Mouse (Mus musculus) heart, embryonic 15.5 days (tissue): ENCODE measurements around the gene Lrrn2. TPM values are rescaled to one million over a fixed set of nuclear protein-coding genes. Genes with fewer than 3 reads are reported as not detected.

Source experiments
- ATAC-seq: fragments of 200-750 bp; cut with Nextera tagmentation; replicated peaks from 2 replicates; pipeline ENCODE4 v1.8.0; 2017; ENCODE audit warnings: low read depth, moderate TSS enrichment; ENCODE audit not compliant: insufficient number of reproducible peaks, insufficient read depth, low FRiP score
- H3K27ac ChIP-seq: fragments of 300-500 bp; sonication (generic); 2 replicates; pipeline ENCODE4 v1.5.1; 2015; ENCODE audit warnings: mild to moderate bottlenecking, inconsistent platforms
- H3K27me3 ChIP-seq: fragments of 300-500 bp; sonication (generic); 2 replicates; pipeline ENCODE4 v1.6.1; 2015; ENCODE audit warnings: inconsistent platforms
- H3K36me3 ChIP-seq: fragments of 300-500 bp; sonication (generic); 2 replicates; pipeline ENCODE4 v1.6.1; 2015; ENCODE audit warnings: mild to moderate bottlenecking, inconsistent platforms
- H3K4me1 ChIP-seq: fragments of 300-500 bp; sonication (generic); replicated peaks from 2 replicates; pipeline ENCODE4 v1.6.1; 2015; ENCODE audit warnings: inconsistent platforms
- H3K4me2 ChIP-seq: fragments of 300-500 bp; sonication (generic); 2 replicates; pipeline ENCODE4 v1.6.1; 2015; ENCODE audit warnings: inconsistent platforms, mild to moderate bottlenecking, moderate library complexity
- H3K4me3 ChIP-seq: fragments of 300-500 bp; sonication (generic); 2 replicates; pipeline ENCODE4 v1.5.1; 2015; ENCODE audit warnings: mild to moderate bottlenecking, inconsistent platforms
- H3K9ac ChIP-seq: fragments of 300-500 bp; sonication (generic); 2 replicates; pipeline ENCODE4 v1.6.1; 2015; ENCODE audit warnings: mild to moderate bottlenecking, inconsistent platforms
- H3K9me3 ChIP-seq: fragments of 300-500 bp; sonication (generic); replicated peaks from 2 replicates; pipeline ENCODE4 v1.6.1; 2016; ENCODE audit warnings: inconsistent platforms
- WGBS: fragments of 180-500 bp; shearing (Covaris S2); methylation state at CpG from one replicate; pipeline ENCODE4 v1.1.7; 2015; ENCODE audit warnings: mixed read lengths; 5-methylcytosine and 5-hydroxymethylcytosine counted together
- polyA plus RNA-seq: library from polyadenylated mRNA; unstranded; fragments of >200 nt; fragmentation: Nextera tagmentation; extraction: Ambion mirVana; gene quantifications from 2 replicates; pipeline ENCODE4 v1.2.1, GENCODE M21; 2015

The Lrrn2 gene
- polyA plus RNA-seq, 1 experiment from 2014 or later, result 9.6 TPM

DNA sequence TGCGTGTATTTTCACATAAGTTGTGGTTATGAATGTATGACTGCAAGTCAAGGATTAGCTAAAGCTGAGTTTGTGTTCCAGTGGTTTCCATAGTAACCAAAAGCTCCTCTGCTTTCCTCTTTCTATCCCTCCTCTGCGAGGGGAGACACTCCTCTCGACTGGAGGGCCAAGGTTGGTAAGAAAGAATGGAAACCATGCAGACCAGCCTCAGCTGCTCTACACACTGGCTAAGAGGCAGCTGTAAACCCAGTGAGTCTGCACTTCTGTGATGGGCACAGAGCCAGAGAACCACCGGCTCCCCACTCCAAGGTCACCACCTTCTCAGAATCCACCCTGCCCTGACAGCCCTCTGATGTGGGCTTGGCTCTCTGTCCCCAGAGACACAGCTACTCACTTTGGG, 28.3 kb upstream of the Lrrn2 start:
- peak; percentile 78 for ATAC-seq
- no peak overlapping the region for H3K9ac ChIP-seq

DNA sequence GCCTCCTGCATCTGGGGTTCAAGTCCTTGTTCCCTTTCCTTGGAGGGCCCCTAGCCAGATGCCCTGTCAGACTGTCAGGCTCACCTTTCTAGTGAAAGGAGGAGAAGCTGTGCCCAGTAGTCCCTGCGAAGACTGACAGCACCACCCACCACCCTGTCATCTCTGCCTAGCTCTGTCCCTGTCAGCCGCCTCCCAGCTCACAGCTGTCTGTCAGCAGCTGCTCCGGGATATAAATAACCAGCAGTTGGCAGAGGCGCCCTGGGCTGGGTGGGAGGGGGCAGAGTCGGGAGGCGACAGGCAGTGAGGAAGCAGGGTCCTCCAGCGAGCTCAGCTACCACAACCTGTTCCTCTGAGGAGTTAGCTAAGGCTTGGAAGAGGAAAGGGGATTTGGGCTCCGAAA, 26.8 kb upstream of the Lrrn2 start:
- no peak overlapping the region; the same call in 1 of the 2 replicates for H3K4me3 ChIP-seq
- peaks cover 41% of the 10 kb centered on the region for H3K4me1 ChIP-seq
- 8% methylated on average over 8 of the region's 8 CpGs for WGBS
- H3K36me3 ChIP-seq, result no peaks in the 10 kb centered on the region
- no peaks in the 10 kb centered on the region for H3K9me3 ChIP-seq
- H3K9ac ChIP-seq, result no peak overlapping the region
- peak overlapping the region; percentile 89 for H3K27ac ChIP-seq
- ATAC-seq, result peak; percentile 88
- H3K27me3 ChIP-seq, result no peaks in the 10 kb centered on the region
- H3K4me2 ChIP-seq, result peak overlapping the region; percentile 37

More for the DNA sequence above, 28.3 kb upstream of the Lrrn2 start:
- H3K36me3 ChIP-seq, result no peaks in the 10 kb centered on the region
- peak overlapping the region; percentile 89 for H3K27ac ChIP-seq
- no peaks in the 10 kb centered on the region; the same call in 1 of the 2 replicates for H3K9me3 ChIP-seq
- H3K4me3 ChIP-seq, result no peak overlapping the region
- no peaks in the 10 kb centered on the region for H3K27me3 ChIP-seq
- WGBS, result 29% methylated on average over 4 of the region's 4 CpGs
- peaks cover 41% of the 10 kb centered on the region for H3K4me1 ChIP-seq
- no peak overlapping the region for H3K4me2 ChIP-seq

DNA sequence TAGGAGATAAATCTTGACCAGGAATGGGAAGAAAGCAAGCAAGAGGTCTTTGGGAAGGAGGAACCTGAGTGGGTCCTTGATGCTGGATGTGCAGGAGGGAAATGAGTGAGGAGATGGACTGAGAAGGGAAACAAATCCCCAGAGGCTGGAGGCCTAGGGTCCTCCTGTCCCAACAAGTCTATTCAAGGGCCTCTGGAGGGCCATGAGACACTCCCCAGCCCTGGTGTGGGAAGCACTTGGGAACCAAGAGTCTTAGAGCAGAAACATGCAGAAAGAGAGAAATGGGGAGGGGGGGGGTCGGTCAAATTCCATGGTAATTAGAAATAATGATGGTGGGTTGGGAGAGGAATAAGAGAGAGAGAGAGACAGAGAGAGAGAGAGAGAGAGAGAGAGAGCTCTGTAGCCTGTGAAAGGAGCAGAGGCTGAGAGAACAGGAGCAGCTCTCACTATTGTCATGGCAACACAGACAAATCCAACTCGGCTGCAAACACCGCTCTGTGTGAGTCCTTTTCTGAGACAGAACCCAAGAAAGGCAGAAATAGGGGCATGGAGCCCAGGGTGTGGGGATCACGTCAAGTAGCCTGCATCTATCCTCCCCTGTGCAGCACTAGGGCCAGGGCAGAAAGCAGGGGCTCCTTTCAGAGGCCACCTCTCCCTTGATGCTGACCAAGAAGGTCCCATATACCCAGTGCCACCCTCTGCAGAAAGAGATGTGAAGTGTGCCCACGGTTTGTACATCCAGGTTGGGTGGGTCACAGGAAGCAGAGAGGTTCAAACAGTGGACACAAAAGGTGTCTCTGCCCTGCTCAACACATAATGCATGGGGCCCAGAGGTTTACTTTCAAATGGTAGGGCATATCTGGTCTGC, 21.3 kb upstream of the Lrrn2 start:
- ATAC-seq, result no peak
- Histone ChIP-seq H3K9me3 (no peaks in the 10 kb centered on the region), H3K36me3 (no peaks in the 10 kb centered on the region), H3K4me2 (no peak overlapping the region), H3K9ac (no peak overlapping the region), H3K4me1 (peaks cover 17% of the 10 kb centered on the region), H3K27ac (no peak overlapping the region), H3K27me3 (peaks cover 2% of the 10 kb centered on the region; the same call in 1 of the 2 replicates), H3K4me3 (no peak overlapping the region)
- 71% methylated on average over 5 of the region's 5 CpGs for WGBS

DNA sequence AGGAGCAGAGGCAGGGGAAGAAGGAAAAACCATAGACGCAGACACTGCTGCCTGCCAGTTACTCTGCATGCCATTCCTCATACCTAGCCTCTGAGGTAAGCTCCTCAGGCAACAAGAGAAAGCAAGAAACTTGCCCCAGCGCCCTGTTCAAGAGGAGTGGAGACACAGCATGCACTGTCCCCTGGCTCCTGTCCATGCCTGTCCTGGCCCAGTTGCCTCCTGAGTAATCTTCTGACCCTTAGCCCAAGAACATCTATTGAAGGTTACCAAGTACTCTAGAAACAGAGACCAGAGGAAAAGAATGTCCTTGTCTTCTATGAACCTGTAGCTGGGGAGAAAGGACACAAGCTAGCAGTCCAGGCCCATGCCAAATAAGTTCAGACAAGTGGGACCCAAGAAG, 15.9 kb upstream of the Lrrn2 start:
- Histone ChIP-seq H3K36me3 (no peaks in the 10 kb centered on the region), H3K4me3 (no peak overlapping the region), H3K27ac (no peak overlapping the region), H3K9me3 (no peaks in the 10 kb centered on the region), H3K9ac (no peak overlapping the region), H3K27me3 (peaks cover 2% of the 10 kb centered on the region; the same call in 1 of the 2 replicates), H3K4me2 (no peak overlapping the region), H3K4me1 (no peaks in the 10 kb centered on the region)
- no peak for ATAC-seq
- WGBS, result 35% methylated on average over 2 of the region's 2 CpGs

GRCm38 (mm10) chr1:132865585-132865984, 14.5 kb upstream of the Lrrn2 start:
- no peaks in the 10 kb centered on the region for H3K4me1 ChIP-seq
- H3K4me3 ChIP-seq, result no peak overlapping the region
- WGBS, result 64% methylated on average over 4 of the region's 4 CpGs
- H3K4me2 ChIP-seq, result no peak overlapping the region
- no peak overlapping the region for H3K27ac ChIP-seq
- no peak overlapping the region for H3K9ac ChIP-seq
- peaks cover 2% of the 10 kb centered on the region; the same call in 1 of the 2 replicates for H3K27me3 ChIP-seq
- no peak for ATAC-seq
- no peaks in the 10 kb centered on the region for H3K9me3 ChIP-seq
- H3K36me3 ChIP-seq, result no peaks in the 10 kb centered on the region

DNA sequence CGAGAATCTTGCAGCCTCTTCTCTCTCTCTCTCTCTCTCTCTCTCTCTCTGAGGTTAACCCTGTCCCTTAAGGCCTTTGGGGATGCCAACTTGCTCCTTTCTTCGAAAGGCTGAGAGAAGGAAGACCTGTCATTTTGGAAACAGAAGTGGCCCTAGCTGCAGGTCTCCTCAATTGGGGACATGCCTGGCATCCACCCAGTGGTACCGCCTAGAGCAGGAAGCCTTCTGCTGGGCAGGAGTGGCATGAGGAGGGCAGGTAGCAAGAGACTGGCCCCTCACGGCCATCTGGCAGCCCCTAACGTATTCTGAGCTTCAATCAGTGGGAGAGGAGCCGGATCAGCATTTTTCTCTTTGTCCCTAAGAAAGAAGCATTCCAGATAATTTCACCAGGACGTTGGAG, 9.7 kb upstream of the Lrrn2 start:
- Histone ChIP-seq H3K27me3 (no peaks in the 10 kb centered on the region), H3K9me3 (no peaks in the 10 kb centered on the region), H3K4me3 (no peak overlapping the region), H3K4me2 (no peak overlapping the region), H3K4me1 (0 out of 2 replicates have a peak, but pooled peaks cover 2% of the 10 kb centered on the region), H3K27ac (no peak overlapping the region), H3K9ac (no peak overlapping the region), H3K36me3 (no peaks in the 10 kb centered on the region)
- WGBS, result 67% methylated on average over 7 of the region's 7 CpGs
- ATAC-seq, result no peak

GRCm38 (mm10) chr1:132878951-132879610, 992 bp upstream of the Lrrn2 start:
- Histone ChIP-seq H3K4me2 (peak overlapping the region; percentile 94; the same call in 1 of the 2 replicates), H3K9ac (no peak overlapping the region), H3K9me3 (no peaks in the 10 kb centered on the region), H3K4me1 (peaks cover 29% of the 10 kb centered on the region), H3K27ac (no peak overlapping the region), H3K36me3 (no peaks in the 10 kb centered on the region), H3K27me3 (peaks cover 48% of the 10 kb centered on the region), H3K4me3 (no peak overlapping the region)
- WGBS, result 44% methylated on average over 11 of the region's 11 CpGs
- ATAC-seq, result no peak

DNA sequence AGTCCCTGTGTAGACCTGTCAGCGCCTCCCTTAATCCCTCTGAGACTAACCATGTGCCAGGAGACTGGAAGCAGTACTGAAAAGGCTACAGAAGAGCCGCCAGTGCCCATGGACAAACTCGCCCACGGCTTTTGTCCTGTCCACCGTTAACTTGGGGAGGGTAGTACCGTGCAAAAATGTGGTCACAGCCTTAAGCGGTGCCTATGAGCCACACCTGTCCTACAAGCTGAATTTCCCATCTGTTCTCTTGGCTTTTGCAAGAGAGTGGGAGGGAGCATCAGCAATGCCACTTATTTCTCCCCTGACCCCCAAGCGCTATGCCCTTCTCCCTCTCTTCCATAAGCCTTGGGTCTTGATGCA, 292 bp upstream of the Lrrn2 start:
- Histone ChIP-seq H3K9me3 (no peaks in the 10 kb centered on the region), H3K4me3 (peak overlapping the region; percentile 68), H3K36me3 (no peaks in the 10 kb centered on the region), H3K27ac (peak overlapping the region; percentile 61), H3K4me2 (peak overlapping the region; percentile 94), H3K4me1 (peaks cover 36% of the 10 kb centered on the region), H3K27me3 (peaks cover 48% of the 10 kb centered on the region), H3K9ac (peak overlapping the region; percentile 72)
- 14% methylated on average over 8 of the region's 8 CpGs for WGBS
- ATAC-seq, result peak; percentile 43; the same call in 1 of the 2 replicates

DNA sequence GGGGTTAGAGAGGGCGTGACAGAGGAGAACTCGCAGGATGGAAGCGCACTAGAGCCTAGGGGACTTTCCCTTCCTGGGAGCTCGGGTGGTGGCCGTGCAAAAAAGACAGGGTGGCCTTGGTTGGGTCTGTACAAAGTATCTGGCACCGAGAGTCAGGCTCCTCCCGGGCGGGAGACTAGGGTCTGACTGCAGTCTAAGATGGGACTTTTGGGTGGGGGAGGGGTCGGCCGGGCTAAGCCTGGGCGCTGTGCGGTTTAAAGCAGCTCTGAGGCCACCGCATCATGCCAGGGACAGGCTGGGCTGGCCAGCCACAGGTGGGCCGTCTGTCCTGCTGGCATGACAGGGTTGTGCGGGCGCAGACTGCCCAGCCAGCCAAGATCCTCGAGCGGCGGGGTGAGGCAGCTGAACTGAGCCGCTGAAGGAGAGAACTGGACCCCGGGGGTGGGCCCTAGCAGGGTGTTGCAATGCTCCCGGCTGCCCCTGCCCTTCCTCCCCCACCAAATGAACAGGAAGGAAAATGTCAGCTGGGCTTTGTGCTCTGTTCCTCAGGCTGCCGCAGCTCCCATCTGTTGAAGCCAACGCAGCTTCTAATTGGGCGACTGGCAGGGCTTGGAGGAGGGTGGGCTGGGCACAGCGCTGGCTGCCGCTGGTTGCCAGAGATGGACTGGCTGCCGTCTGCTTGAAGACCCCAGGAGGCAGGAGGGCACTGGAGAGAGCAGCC, 1.1 kb downstream of the Lrrn2 start:
- H3K4me2 ChIP-seq, result peak overlapping the region; percentile 94
- H3K4me1 ChIP-seq, result peaks cover 50% of the 10 kb centered on the region
- H3K36me3 ChIP-seq, result no peaks in the 10 kb centered on the region
- H3K4me3 ChIP-seq, result peak overlapping the region; percentile 68
- H3K9me3 ChIP-seq, result no peaks in the 10 kb centered on the region
- peaks cover 48% of the 10 kb centered on the region for H3K27me3 ChIP-seq
- peak overlapping the region; percentile 72 for H3K9ac ChIP-seq
- 1% methylated on average over 28 of the region's 28 CpGs for WGBS
- peak overlapping the region; percentile 61; the same call in 1 of the 2 replicates for H3K27ac ChIP-seq
- peak; percentile 25; the same call in 1 of the 2 replicates for ATAC-seq

DNA sequence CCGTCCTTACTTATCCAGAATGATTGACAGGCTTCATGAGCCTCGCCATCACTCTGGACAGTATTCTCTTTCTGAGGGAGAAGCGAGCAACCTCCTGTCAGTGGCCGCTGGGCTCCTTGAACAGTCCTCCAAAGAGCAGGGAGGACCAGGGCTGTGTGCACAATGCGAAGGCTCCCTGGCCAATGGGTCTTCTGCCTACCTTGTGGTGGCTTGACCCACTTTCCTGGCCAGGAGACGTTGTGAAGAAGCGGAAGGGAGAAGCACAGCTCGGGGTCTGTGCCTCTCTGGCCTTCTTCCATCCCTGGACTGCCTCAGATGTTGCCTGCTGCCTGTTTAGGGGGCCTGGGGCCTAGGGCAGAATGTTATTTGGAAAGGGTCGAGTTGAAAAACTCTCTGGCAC, 1.8 kb downstream of the Lrrn2 start:
- peaks cover 48% of the 10 kb centered on the region for H3K27me3 ChIP-seq
- 55% methylated on average over 9 of the region's 9 CpGs for WGBS
- H3K36me3 ChIP-seq, result no peaks in the 10 kb centered on the region
- H3K27ac ChIP-seq, result no peak overlapping the region
- peak overlapping the region; percentile 94 for H3K4me2 ChIP-seq
- no peak overlapping the region for H3K9ac ChIP-seq
- ATAC-seq, result no peak
- no peaks in the 10 kb centered on the region for H3K9me3 ChIP-seq
- peak overlapping the region; percentile 68 for H3K4me3 ChIP-seq
- H3K4me1 ChIP-seq, result peaks cover 50% of the 10 kb centered on the region

- no peak overlapping the region for H3K4me3 ChIP-seq
- peaks cover 37% of the 10 kb centered on the region for H3K4me1 ChIP-seq
- peaks cover 25% of the 10 kb centered on the region for H3K27me3 ChIP-seq
- H3K9ac ChIP-seq, result no peak overlapping the region
- no peaks in the 10 kb centered on the region for H3K9me3 ChIP-seq
- H3K4me2 ChIP-seq, result no peak overlapping the region
- no peak for ATAC-seq
- H3K27ac ChIP-seq, result no peak overlapping the region
- WGBS, result 45% methylated on average over 4 of the region's 4 CpGs
- no peaks in the 10 kb centered on the region for H3K36me3 ChIP-seq
Measured at GRCm38 (mm10) chr1:132885701-132886100, 5.6 kb downstream of the Lrrn2 start.
